Mouse (Mus musculus): ENCODE measurements around the gene Sorbs1. TPM values are rescaled to one million over a fixed set of nuclear protein-coding genes. Genes with fewer than 3 reads are reported as not detected.

The Sorbs1 gene
- total and polyA plus RNA-seq, 2 experiments from 2014 or later, result 140 to 153 TPM

- H3K27ac ChIP-seq (ENCODE audit: low read depth), result no peak overlapping the region
- TF ChIP-seq CTCF (IDR thresholded peaks at IDR 0.05; ENCODE audit: low read depth) (no peak), EP300 (IDR thresholded peaks at IDR 0.05; ENCODE audit: low read depth) (no peak)
- peaks cover 16% of the 10 kb centered on the region for H3K4me1 ChIP-seq (ENCODE audit: control insufficient read depth, insufficient read depth)
- H3K27me3 ChIP-seq (ENCODE audit: control insufficient read depth, insufficient read depth, low read length), result no peaks in the 10 kb centered on the region
- 68% methylated on average over 8 of the region's 8 CpGs for WGBS
- no peak overlapping the region for H3K4me3 ChIP-seq (ENCODE audit: low read depth, low read length)
- no peaks in the 10 kb centered on the region for H3K9me3 ChIP-seq (replicated peaks; ENCODE audit: control insufficient read depth, low read length)
- no peak overlapping the region for H3K4me2 ChIP-seq (ENCODE audit: low read depth, low read length)
- ATAC-seq (ENCODE audit: insufficient read depth, low read depth), result no peak
- no peak overlapping the region for H3K9ac ChIP-seq (replicated peaks; ENCODE audit: low read depth, low read length)
- no peak for DNase-seq (ENCODE audit: low spot score)
- no peaks in the 10 kb centered on the region for H3K36me3 ChIP-seq (replicated peaks; ENCODE audit: control insufficient read depth, insufficient read depth, low read length)
These were observed 9.9 kb upstream of the Sorbs1 start for GRCm38 (mm10) chr19:40523431-40524005.

- DNase-seq (ENCODE audit: low spot score) (no peak), ATAC-seq (ENCODE audit: insufficient read depth, low read depth) (no peak)
- TF ChIP-seq EP300 (IDR thresholded peaks at IDR 0.05; ENCODE audit: low read depth), result no peak
- TF ChIP-seq CTCF (IDR thresholded peaks at IDR 0.05; ENCODE audit: low read depth), result no peak
- Histone ChIP-seq H3K9ac (replicated peaks; ENCODE audit: low read depth, low read length) (no peak overlapping the region), H3K36me3 (replicated peaks; ENCODE audit: control insufficient read depth, insufficient read depth, low read length) (no peaks in the 10 kb centered on the region), H3K27me3 (ENCODE audit: control insufficient read depth, insufficient read depth, low read length) (no peaks in the 10 kb centered on the region), H3K4me3 (ENCODE audit: low read depth, low read length) (no peak overlapping the region), H3K27ac (ENCODE audit: low read depth) (no peak overlapping the region), H3K4me2 (ENCODE audit: low read depth, low read length) (no peak overlapping the region), H3K9me3 (replicated peaks; ENCODE audit: control insufficient read depth, low read length) (no peaks in the 10 kb centered on the region), H3K4me1 (ENCODE audit: control insufficient read depth, insufficient read depth) (0 out of 2 replicates have a peak, but pooled peaks cover 5% of the 10 kb centered on the region)
- WGBS, result 69% methylated on average over 5 of the region's 5 CpGs
These were observed 6.8 kb upstream of the Sorbs1 start for GRCm38 (mm10) chr19:40520403-40520802.

- DNase-seq (ENCODE audit: low spot score) (no peak), ATAC-seq (ENCODE audit: insufficient read depth, low read depth) (no peak)
- H3K27ac ChIP-seq (ENCODE audit: low read depth), result no peak overlapping the region
- H3K4me2 ChIP-seq (ENCODE audit: low read depth, low read length), result no peak overlapping the region
- H3K4me1 ChIP-seq (ENCODE audit: control insufficient read depth, insufficient read depth), result 0 out of 2 replicates have a peak, but pooled peaks cover 5% of the 10 kb centered on the region
- H3K9ac ChIP-seq (replicated peaks; ENCODE audit: low read depth, low read length), result no peak overlapping the region
- WGBS, result 77% methylated on average over 1 of the region's 1 CpGs
- no peaks in the 10 kb centered on the region for H3K36me3 ChIP-seq (replicated peaks; ENCODE audit: control insufficient read depth, insufficient read depth, low read length)
- no peak overlapping the region for H3K4me3 ChIP-seq (ENCODE audit: low read depth, low read length)
- TF ChIP-seq CTCF (IDR thresholded peaks at IDR 0.05; ENCODE audit: low read depth), result no peak
- TF ChIP-seq EP300 (IDR thresholded peaks at IDR 0.05; ENCODE audit: low read depth), result no peak
- no peaks in the 10 kb centered on the region for H3K27me3 ChIP-seq (ENCODE audit: control insufficient read depth, insufficient read depth, low read length)
- no peaks in the 10 kb centered on the region for H3K9me3 ChIP-seq (replicated peaks; ENCODE audit: control insufficient read depth, low read length)
These were observed 5.1 kb upstream of the Sorbs1 start for GRCm38 (mm10) chr19:40518706-40519105.

GRCm38 (mm10) chr19:40515596-40515995, 2.0 kb upstream of the Sorbs1 start:
- no peaks in the 10 kb centered on the region for H3K9me3 ChIP-seq (replicated peaks; ENCODE audit: control insufficient read depth, low read length)
- no peaks in the 10 kb centered on the region for H3K27me3 ChIP-seq (ENCODE audit: control insufficient read depth, insufficient read depth, low read length)
- no peak overlapping the region for H3K4me2 ChIP-seq (ENCODE audit: low read depth, low read length)
- DNase-seq (ENCODE audit: low spot score), result no peak
- no peak for ATAC-seq (ENCODE audit: insufficient read depth, low read depth)
- H3K9ac ChIP-seq (replicated peaks; ENCODE audit: low read depth, low read length), result no peak overlapping the region
- TF ChIP-seq CTCF (IDR thresholded peaks at IDR 0.05; ENCODE audit: low read depth) (no peak), EP300 (IDR thresholded peaks at IDR 0.05; ENCODE audit: low read depth) (no peak)
- peaks cover 10% of the 10 kb centered on the region; the same call in 1 of the 2 replicates for H3K4me1 ChIP-seq (ENCODE audit: control insufficient read depth, insufficient read depth)
- H3K27ac ChIP-seq (ENCODE audit: low read depth), result no peak overlapping the region
- WGBS, result 88% methylated on average over 3 of the region's 3 CpGs
- no peaks in the 10 kb centered on the region for H3K36me3 ChIP-seq (replicated peaks; ENCODE audit: control insufficient read depth, insufficient read depth, low read length)
- H3K4me3 ChIP-seq (ENCODE audit: low read depth, low read length), result no peak overlapping the region

GRCm38 (mm10) chr19:40514376-40514775, 797 bp upstream of the Sorbs1 start:
- no peak for TF ChIP-seq CTCF (IDR thresholded peaks at IDR 0.05; ENCODE audit: low read depth)
- TF ChIP-seq EP300 (IDR thresholded peaks at IDR 0.05; ENCODE audit: low read depth), result no peak
- no peak overlapping the region for H3K9ac ChIP-seq (replicated peaks; ENCODE audit: low read depth, low read length)
- H3K9me3 ChIP-seq (replicated peaks; ENCODE audit: control insufficient read depth, low read length), result no peaks in the 10 kb centered on the region
- H3K4me2 ChIP-seq (ENCODE audit: low read depth, low read length), result no peak overlapping the region
- H3K4me1 ChIP-seq (ENCODE audit: control insufficient read depth, insufficient read depth), result peaks cover 18% of the 10 kb centered on the region
- 70% methylated on average over 7 of the region's 7 CpGs for WGBS
- no peaks in the 10 kb centered on the region for H3K36me3 ChIP-seq (replicated peaks; ENCODE audit: control insufficient read depth, insufficient read depth, low read length)
- DNase-seq (ENCODE audit: low spot score) (no peak), ATAC-seq (ENCODE audit: insufficient read depth, low read depth) (no peak)
- H3K27me3 ChIP-seq (ENCODE audit: control insufficient read depth, insufficient read depth, low read length), result no peaks in the 10 kb centered on the region
- H3K4me3 ChIP-seq (ENCODE audit: low read depth, low read length), result no peak overlapping the region
- H3K27ac ChIP-seq (ENCODE audit: low read depth), result no peak overlapping the region
